Mouse (Mus musculus): ENCODE results near the gene Taf5. TPM values are rescaled to one million over a fixed set of nuclear protein-coding genes. Genes with fewer than 3 reads are reported as not detected.
A peak's percentile ranks its signal among the peaks of the same experiment; 100 is the strongest.

The Taf5 gene
- total and polyA plus RNA-seq, 2 experiments from 2014 or later, result 2.9 to 11.3 TPM

- Histone ChIP-seq H3K4me2 (ENCODE audit: low read depth, low read length) (no peak overlapping the region), H3K4me3 (ENCODE audit: low read length) (no peak overlapping the region), H3K27ac (no peak overlapping the region), H3K9me3 (ENCODE audit: low read length) (no peaks in the 10 kb centered on the region), H3K36me3 (ENCODE audit: insufficient read depth, low read length) (peaks cover 9% of the 10 kb centered on the region), H3K9ac (replicated peaks; ENCODE audit: low read length) (no peak overlapping the region), H3K27me3 (ENCODE audit: insufficient read depth, low read length) (no peaks in the 10 kb centered on the region), H3K4me1 (ENCODE audit: insufficient read depth, low read length) (no peaks in the 10 kb centered on the region)
- ATAC-seq (no peak), DNase-seq (ENCODE audit: low spot score) (peak; percentile 65)
- 90% methylated on average over 3 of the region's 3 CpGs for WGBS
- TF ChIP-seq CTCF (IDR thresholded peaks at IDR 0.05; ENCODE audit: low read depth), result peak; percentile 55
Measured at GRCm38 (mm10) chr19:47043608-47044007, 23.9 kb upstream of the Taf5 start.

DNA sequence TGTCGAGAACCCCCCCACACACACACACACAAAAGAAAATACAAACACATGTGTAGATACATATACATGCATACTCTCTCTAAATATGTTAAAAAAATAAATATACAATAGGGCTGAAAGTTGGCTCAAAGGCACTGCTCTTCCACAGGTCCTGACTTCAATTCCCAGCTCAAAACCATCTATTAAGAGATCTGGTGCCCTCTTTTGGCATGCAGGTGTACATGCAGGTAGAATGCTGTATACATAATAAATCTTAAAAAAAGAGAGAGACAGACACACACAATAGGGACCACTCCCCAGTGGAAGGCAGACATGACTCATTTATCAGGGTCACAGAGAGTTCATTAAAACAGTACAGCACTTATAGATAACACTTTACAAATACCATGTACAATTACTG lies 21.2 kb upstream of the Taf5 start:
- Histone ChIP-seq H3K4me2 (ENCODE audit: low read depth, low read length) (no peak overlapping the region), H3K9ac (replicated peaks; ENCODE audit: low read length) (no peak overlapping the region), H3K4me1 (ENCODE audit: insufficient read depth, low read length) (peaks cover 6% of the 10 kb centered on the region; the same call in 1 of the 2 replicates), H3K27ac (no peak overlapping the region), H3K4me3 (ENCODE audit: low read length) (no peak overlapping the region), H3K9me3 (ENCODE audit: low read length) (no peaks in the 10 kb centered on the region), H3K27me3 (ENCODE audit: insufficient read depth, low read length) (no peaks in the 10 kb centered on the region), H3K36me3 (ENCODE audit: insufficient read depth, low read length) (peaks cover 4% of the 10 kb centered on the region; the same call in 1 of the 2 replicates)
- peak; percentile 45 for TF ChIP-seq CTCF (IDR thresholded peaks at IDR 0.05; ENCODE audit: low read depth)
- ATAC-seq (no peak), DNase-seq (ENCODE audit: low spot score) (no peak)
- 95% methylated on average over 1 of the region's 1 CpGs for WGBS

DNA sequence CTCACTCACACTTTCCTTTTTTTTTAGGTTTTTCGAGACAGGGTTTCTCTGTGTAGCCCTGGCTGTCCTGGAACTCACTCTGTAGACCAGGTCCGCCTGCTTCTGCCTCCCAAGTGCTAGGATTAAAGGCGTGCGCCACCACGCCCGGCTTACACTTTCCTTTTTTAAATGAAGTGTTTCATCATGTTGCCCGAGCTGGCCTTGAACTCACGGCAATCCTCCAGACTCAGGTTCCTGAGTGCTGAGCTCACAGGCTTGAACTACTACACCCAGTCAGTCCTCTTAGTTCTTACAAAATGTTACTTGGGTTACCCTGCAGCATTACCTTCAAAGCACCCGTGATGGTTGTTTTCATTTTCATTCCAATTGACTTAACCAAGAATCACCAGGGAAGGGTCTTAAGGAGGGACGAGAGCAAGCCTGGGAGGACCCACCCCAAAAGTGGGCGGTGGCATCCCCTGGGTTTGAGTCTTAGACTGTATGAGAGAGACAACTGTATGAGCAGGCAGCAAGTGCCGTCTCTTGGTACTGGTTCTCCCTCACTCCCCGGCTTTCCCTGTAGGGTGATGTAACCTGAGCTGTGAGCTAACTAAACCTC lies 20.2 kb upstream of the Taf5 start:
- Histone ChIP-seq H3K27me3 (ENCODE audit: insufficient read depth, low read length) (no peaks in the 10 kb centered on the region), H3K9ac (replicated peaks; ENCODE audit: low read length) (no peak overlapping the region), H3K36me3 (ENCODE audit: insufficient read depth, low read length) (peaks cover 4% of the 10 kb centered on the region; the same call in 1 of the 2 replicates), H3K4me2 (ENCODE audit: low read depth, low read length) (no peak overlapping the region), H3K4me1 (ENCODE audit: insufficient read depth, low read length) (peaks cover 6% of the 10 kb centered on the region; the same call in 1 of the 2 replicates), H3K27ac (no peak overlapping the region), H3K4me3 (ENCODE audit: low read length) (no peak overlapping the region), H3K9me3 (ENCODE audit: low read length) (no peaks in the 10 kb centered on the region)
- ATAC-seq (no peak), DNase-seq (ENCODE audit: low spot score) (no peak)
- 91% methylated on average over 13 of the region's 13 CpGs for WGBS
- no peak for TF ChIP-seq CTCF (IDR thresholded peaks at IDR 0.05; ENCODE audit: low read depth)

GRCm38 (mm10) chr19:47049061-47049460 lies 18.5 kb upstream of the Taf5 start:
- Histone ChIP-seq H3K4me2 (ENCODE audit: low read depth, low read length) (peak overlapping the region; percentile 79; the same call in 1 of the 2 replicates), H3K36me3 (ENCODE audit: insufficient read depth, low read length) (peaks cover 4% of the 10 kb centered on the region; the same call in 1 of the 2 replicates), H3K4me3 (ENCODE audit: low read length) (no peak overlapping the region), H3K9ac (replicated peaks; ENCODE audit: low read length) (no peak overlapping the region), H3K4me1 (ENCODE audit: insufficient read depth, low read length) (peaks cover 6% of the 10 kb centered on the region; the same call in 1 of the 2 replicates), H3K27me3 (ENCODE audit: insufficient read depth, low read length) (no peaks in the 10 kb centered on the region), H3K9me3 (ENCODE audit: low read length) (no peaks in the 10 kb centered on the region), H3K27ac (no peak overlapping the region)
- ATAC-seq (no peak), DNase-seq (ENCODE audit: low spot score) (no peak)
- WGBS, result 67% methylated on average over 4 of the region's 4 CpGs
- TF ChIP-seq CTCF (IDR thresholded peaks at IDR 0.05; ENCODE audit: low read depth), result no peak

GRCm38 (mm10) chr19:47049840-47050239 lies 17.7 kb upstream of the Taf5 start:
- peak overlapping the region; percentile 93 for H3K4me3 ChIP-seq (ENCODE audit: low read length)
- H3K36me3 ChIP-seq (ENCODE audit: insufficient read depth, low read length), result peaks cover 4% of the 10 kb centered on the region; the same call in 1 of the 2 replicates
- H3K9me3 ChIP-seq (ENCODE audit: low read length), result no peaks in the 10 kb centered on the region
- no peaks in the 10 kb centered on the region for H3K27me3 ChIP-seq (ENCODE audit: insufficient read depth, low read length)
- H3K27ac ChIP-seq, result peak overlapping the region; percentile 95; the same call in 1 of the 2 replicates
- H3K4me1 ChIP-seq (ENCODE audit: insufficient read depth, low read length), result peaks cover 6% of the 10 kb centered on the region; the same call in 1 of the 2 replicates
- H3K4me2 ChIP-seq (ENCODE audit: low read depth, low read length), result peak overlapping the region; percentile 79
- 5% methylated on average over 7 of the region's 7 CpGs for WGBS
- ATAC-seq, result no peak
- DNase-seq (ENCODE audit: low spot score), result no peak
- no peak for TF ChIP-seq CTCF (IDR thresholded peaks at IDR 0.05; ENCODE audit: low read depth)
- peak overlapping the region; percentile 93 for H3K9ac ChIP-seq (replicated peaks; ENCODE audit: low read length)

GRCm38 (mm10) chr19:47050271-47051032 lies 17.1 kb upstream of the Taf5 start, which contains the start of gene Pcgf6:
TSS of gene Pcgf6 (minus strand) at chr19:47050906.
- Histone ChIP-seq H3K4me1 (ENCODE audit: insufficient read depth, low read length) (peaks cover 6% of the 10 kb centered on the region; the same call in 1 of the 2 replicates), H3K27me3 (ENCODE audit: insufficient read depth, low read length) (no peaks in the 10 kb centered on the region), H3K9me3 (ENCODE audit: low read length) (no peaks in the 10 kb centered on the region), H3K4me3 (ENCODE audit: low read length) (peak within 1 kb of the TSS; percentile 93), H3K27ac (peak within 1 kb of the TSS; percentile 95), H3K4me2 (ENCODE audit: low read depth, low read length) (peak within 1 kb of the TSS; percentile 79), H3K9ac (replicated peaks; ENCODE audit: low read length) (peak within 1 kb of the TSS; percentile 93), H3K36me3 (ENCODE audit: insufficient read depth, low read length) (peaks cover 4% of the 10 kb centered on the region; the same call in 1 of the 2 replicates)
- ATAC-seq (peak; percentile 94), DNase-seq (ENCODE audit: low spot score) (peak; percentile 93)
- WGBS, result under 1% methylated on average over 74 of the region's 75 CpGs
- peak; percentile 32; the same call in 1 of the 2 replicates for TF ChIP-seq CTCF (IDR thresholded peaks at IDR 0.05; ENCODE audit: low read depth)
